Mouse (Mus musculus): ENCODE measurements around the gene Skp2. TPM values are rescaled to one million over a fixed set of nuclear protein-coding genes. Genes with fewer than 3 reads are reported as not detected.
"Not testable (repeated sequence)": the region's sequence is repeated elsewhere in the genome, so short reads cannot be mapped to it uniquely, and the experiment has no call there.

Skp2 gene
- polyA plus RNA-seq (2015; fragmentation: Nextera tagmentation; extraction: Ambion mirVana) = 44.0 and 50.3 TPM in 2 replicates

DNA sequence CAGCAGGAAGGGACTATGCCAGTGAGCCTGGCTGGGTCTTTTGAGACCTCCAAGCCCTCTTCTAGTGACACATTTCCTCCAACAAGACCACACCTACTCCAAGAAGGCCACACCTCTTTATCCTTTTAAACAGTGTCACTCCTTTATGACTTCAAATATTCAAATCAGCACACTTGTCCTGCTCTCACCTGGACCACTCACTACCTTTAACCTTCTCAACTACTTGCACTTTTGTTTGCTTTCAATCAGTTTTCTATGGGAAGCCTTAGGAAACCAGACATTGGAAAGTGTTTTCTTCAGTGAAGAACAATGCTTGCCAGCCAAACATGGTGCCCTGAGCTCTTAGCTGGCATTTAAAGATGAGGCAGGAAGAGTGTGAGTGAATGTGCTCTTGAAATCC, at the start of gene Skp2:
Gene Skp2, minus strand, starts transcription at position 101 of the 400 bp plus-strand sequence.
- Histone ChIP-seq H3K27me3 (ENCODE audit: control insufficient read depth, insufficient read depth, low read length) (no peaks in the 10 kb centered on the region), H3K4me1 (ENCODE audit: control insufficient read depth, insufficient read depth, low read length) (no peaks in the 10 kb centered on the region), H3K4me3 (replicated peaks; ENCODE audit: low read length) (no peak within 1 kb of the TSS), H3K27ac (ENCODE audit: low read length) (no peak within 1 kb of the TSS), H3K9me3 (replicated peaks; ENCODE audit: control insufficient read depth, low read length) (no peaks in the 10 kb centered on the region), H3K4me2 (ENCODE audit: low read depth, low read length) (no peak within 1 kb of the TSS), H3K36me3 (ENCODE audit: control insufficient read depth, insufficient read depth, low read length) (peaks cover 19% of the 10 kb centered on the region), H3K9ac (ENCODE audit: low read length) (no peak within 1 kb of the TSS)
- no peak for ATAC-seq (ENCODE audit: insufficient read depth, low FRiP score)

- Histone ChIP-seq H3K9ac (ENCODE audit: low read length) (no peak overlapping the region), H3K36me3 (ENCODE audit: control insufficient read depth, insufficient read depth, low read length) (no peaks in the 10 kb centered on the region), H3K4me3 (replicated peaks; ENCODE audit: low read length) (no peak overlapping the region), H3K4me1 (ENCODE audit: control insufficient read depth, insufficient read depth, low read length) (no peaks in the 10 kb centered on the region), H3K4me2 (ENCODE audit: low read depth, low read length) (no peak overlapping the region), H3K27me3 (ENCODE audit: control insufficient read depth, insufficient read depth, low read length) (no peaks in the 10 kb centered on the region), H3K27ac (ENCODE audit: low read length) (no peak overlapping the region), H3K9me3 (replicated peaks; ENCODE audit: control insufficient read depth, low read length) (no peaks in the 10 kb centered on the region)
- WGBS = 53% methylated on average over 6 of the region's 6 CpGs
- ATAC-seq (ENCODE audit: insufficient read depth, low FRiP score) = no peak
Measured at GRCm38 (mm10) chr15:9198421-9198820, 43.2 kb upstream of the Skp2 start.

- H3K9me3 ChIP-seq (replicated peaks; ENCODE audit: control insufficient read depth, low read length); H3K36me3 ChIP-seq (ENCODE audit: control insufficient read depth, insufficient read depth, low read length); H3K4me3 ChIP-seq (replicated peaks; ENCODE audit: low read length); H3K4me1 ChIP-seq (ENCODE audit: control insufficient read depth, insufficient read depth, low read length); H3K4me2 ChIP-seq (ENCODE audit: low read depth, low read length); H3K27ac ChIP-seq (ENCODE audit: low read length); ATAC-seq (ENCODE audit: insufficient read depth, low FRiP score); H3K9ac ChIP-seq (ENCODE audit: low read length); H3K27me3 ChIP-seq (ENCODE audit: control insufficient read depth, insufficient read depth, low read length): not testable (repeated sequence)
Measured at GRCm38 (mm10) chr15:9192685-9193084, 37.5 kb upstream of the Skp2 start.

DNA sequence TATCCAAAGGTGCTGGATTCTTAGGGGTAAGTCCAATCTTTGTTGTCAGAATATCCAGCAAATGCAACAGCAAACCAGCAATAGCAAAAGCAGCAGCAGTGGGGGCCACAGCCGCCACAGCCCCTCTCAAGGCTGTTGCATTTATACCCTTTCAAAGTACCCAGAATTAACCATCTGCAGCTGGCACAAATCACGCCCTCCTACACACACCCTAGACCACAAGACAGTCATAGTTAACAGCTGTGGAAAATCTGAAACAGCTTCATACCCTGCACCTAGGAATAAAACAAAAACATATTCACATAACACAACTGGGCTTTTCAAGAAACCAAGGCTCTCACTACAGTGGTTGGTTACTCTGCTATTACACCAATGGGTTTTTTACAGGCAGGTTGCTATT, 34.6 kb upstream of the Skp2 start:
- H3K4me1 ChIP-seq (ENCODE audit: control insufficient read depth, insufficient read depth, low read length) = no peaks in the 10 kb centered on the region
- no peak overlapping the region for H3K9ac ChIP-seq (ENCODE audit: low read length)
- no peak overlapping the region for H3K4me2 ChIP-seq (ENCODE audit: low read depth, low read length)
- WGBS = 89% methylated on average over 2 of the region's 2 CpGs
- H3K36me3 ChIP-seq (ENCODE audit: control insufficient read depth, insufficient read depth, low read length) = peaks cover 4% of the 10 kb centered on the region; the same call in 1 of the 2 replicates
- no peak overlapping the region for H3K4me3 ChIP-seq (replicated peaks; ENCODE audit: low read length)
- no peaks in the 10 kb centered on the region for H3K27me3 ChIP-seq (ENCODE audit: control insufficient read depth, insufficient read depth, low read length)
- no peak for ATAC-seq (ENCODE audit: insufficient read depth, low FRiP score)
- no peaks in the 10 kb centered on the region for H3K9me3 ChIP-seq (replicated peaks; ENCODE audit: control insufficient read depth, low read length)
- H3K27ac ChIP-seq (ENCODE audit: low read length) = no peak overlapping the region

DNA sequence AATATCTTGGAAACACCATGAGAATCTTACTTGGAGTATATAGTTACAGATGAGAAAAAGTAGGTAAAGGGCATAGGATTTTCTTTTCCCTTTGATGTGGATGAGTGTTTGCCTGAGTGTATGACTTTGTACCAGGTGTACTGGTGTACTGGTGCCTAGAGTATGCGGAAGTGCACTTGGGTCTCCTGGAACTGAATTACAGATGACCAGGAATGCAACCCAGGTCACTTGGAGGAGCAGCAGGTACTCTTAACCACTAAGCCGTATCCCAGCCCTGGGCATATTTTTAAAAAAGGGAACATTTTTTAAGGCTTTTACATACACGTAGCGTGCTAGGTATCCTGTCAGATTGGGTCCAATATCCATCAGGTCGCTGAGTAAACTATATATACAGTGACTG, 28.8 kb upstream of the Skp2 start:
- H3K4me3 ChIP-seq (replicated peaks; ENCODE audit: low read length) = no peak overlapping the region
- no peak overlapping the region for H3K27ac ChIP-seq (ENCODE audit: low read length)
- H3K36me3 ChIP-seq (ENCODE audit: control insufficient read depth, insufficient read depth, low read length) = peaks cover 4% of the 10 kb centered on the region; the same call in 1 of the 2 replicates
- H3K9ac ChIP-seq (ENCODE audit: low read length) = no peak overlapping the region
- no peak overlapping the region for H3K4me2 ChIP-seq (ENCODE audit: low read depth, low read length)
- no peaks in the 10 kb centered on the region for H3K27me3 ChIP-seq (ENCODE audit: control insufficient read depth, insufficient read depth, low read length)
- H3K4me1 ChIP-seq (ENCODE audit: control insufficient read depth, insufficient read depth, low read length) = no peaks in the 10 kb centered on the region
- ATAC-seq (ENCODE audit: insufficient read depth, low FRiP score) = no peak
- 91% methylated on average over 5 of the region's 5 CpGs for WGBS
- H3K9me3 ChIP-seq (replicated peaks; ENCODE audit: control insufficient read depth, low read length) = no peaks in the 10 kb centered on the region

GRCm38 (mm10) chr15:9177038-9177437, 21.8 kb upstream of the Skp2 start:
- Histone ChIP-seq H3K4me2 (ENCODE audit: low read depth, low read length) (no peak overlapping the region), H3K4me1 (ENCODE audit: control insufficient read depth, insufficient read depth, low read length) (no peaks in the 10 kb centered on the region)

DNA sequence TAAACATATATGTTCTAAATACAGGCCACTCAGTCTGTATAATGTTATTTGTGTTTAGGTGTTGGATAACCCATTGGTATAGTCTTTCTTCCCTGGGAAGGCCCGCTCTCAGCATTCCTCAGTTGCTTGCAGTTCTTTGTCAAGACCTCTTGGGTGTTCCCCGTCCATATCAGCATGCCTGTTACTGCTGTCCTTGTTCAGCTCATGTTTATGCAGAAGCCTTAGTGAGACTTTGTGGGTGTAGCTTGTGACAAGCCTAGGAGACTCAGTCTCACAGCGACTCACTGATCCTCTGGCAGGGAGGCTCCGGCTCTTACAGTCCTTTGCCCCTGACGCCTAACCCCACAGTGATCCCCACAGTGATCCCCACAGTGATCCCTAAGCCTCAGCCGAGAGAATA, 8.9 kb upstream of the Skp2 start:
- H3K4me2 ChIP-seq (ENCODE audit: low read depth, low read length) = no peak overlapping the region
- WGBS = 68% methylated on average over 6 of the region's 6 CpGs
- H3K4me1 ChIP-seq (ENCODE audit: control insufficient read depth, insufficient read depth, low read length) = 0 out of 2 replicates have a peak, but pooled peaks cover 3% of the 10 kb centered on the region
- peaks cover 9% of the 10 kb centered on the region; the same call in 1 of the 2 replicates for H3K36me3 ChIP-seq (ENCODE audit: control insufficient read depth, insufficient read depth, low read length)
- ATAC-seq (ENCODE audit: insufficient read depth, low FRiP score) = no peak
- no peaks in the 10 kb centered on the region for H3K9me3 ChIP-seq (replicated peaks; ENCODE audit: control insufficient read depth, low read length)
- no peak overlapping the region for H3K4me3 ChIP-seq (replicated peaks; ENCODE audit: low read length)
- no peak overlapping the region for H3K27ac ChIP-seq (ENCODE audit: low read length)
- no peak overlapping the region for H3K9ac ChIP-seq (ENCODE audit: low read length)
- no peaks in the 10 kb centered on the region for H3K27me3 ChIP-seq (ENCODE audit: control insufficient read depth, insufficient read depth, low read length)

More at GRCm38 (mm10) chr15:9177038-9177437, 21.8 kb upstream of the Skp2 start:
- no peaks in the 10 kb centered on the region for H3K9me3 ChIP-seq (replicated peaks; ENCODE audit: control insufficient read depth, low read length)
- H3K9ac ChIP-seq (ENCODE audit: low read length) = no peak overlapping the region
- 84% methylated on average over 3 of the region's 3 CpGs for WGBS
- no peaks in the 10 kb centered on the region for H3K27me3 ChIP-seq (ENCODE audit: control insufficient read depth, insufficient read depth, low read length)
- no peak for ATAC-seq (ENCODE audit: insufficient read depth, low FRiP score)
- no peak overlapping the region for H3K4me3 ChIP-seq (replicated peaks; ENCODE audit: low read length)
- H3K36me3 ChIP-seq (ENCODE audit: control insufficient read depth, insufficient read depth, low read length) = no peaks in the 10 kb centered on the region
- no peak overlapping the region for H3K27ac ChIP-seq (ENCODE audit: low read length)

GRCm38 (mm10) chr15:9162557-9163070, 7.4 kb upstream of the Skp2 start:
- Histone ChIP-seq H3K4me3 (replicated peaks; ENCODE audit: low read length) (no peak overlapping the region), H3K27me3 (ENCODE audit: control insufficient read depth, insufficient read depth, low read length) (no peaks in the 10 kb centered on the region), H3K9me3 (replicated peaks; ENCODE audit: control insufficient read depth, low read length) (no peaks in the 10 kb centered on the region), H3K4me2 (ENCODE audit: low read depth, low read length) (no peak overlapping the region), H3K4me1 (ENCODE audit: control insufficient read depth, insufficient read depth, low read length) (0 out of 2 replicates have a peak, but pooled peaks cover 3% of the 10 kb centered on the region), H3K9ac (ENCODE audit: low read length) (no peak overlapping the region), H3K27ac (ENCODE audit: low read length) (no peak overlapping the region), H3K36me3 (ENCODE audit: control insufficient read depth, insufficient read depth, low read length) (peaks cover 10% of the 10 kb centered on the region; the same call in 1 of the 2 replicates)
- ATAC-seq (ENCODE audit: insufficient read depth, low FRiP score) = no peak
- WGBS = 84% methylated on average over 4 of the region's 4 CpGs

DNA sequence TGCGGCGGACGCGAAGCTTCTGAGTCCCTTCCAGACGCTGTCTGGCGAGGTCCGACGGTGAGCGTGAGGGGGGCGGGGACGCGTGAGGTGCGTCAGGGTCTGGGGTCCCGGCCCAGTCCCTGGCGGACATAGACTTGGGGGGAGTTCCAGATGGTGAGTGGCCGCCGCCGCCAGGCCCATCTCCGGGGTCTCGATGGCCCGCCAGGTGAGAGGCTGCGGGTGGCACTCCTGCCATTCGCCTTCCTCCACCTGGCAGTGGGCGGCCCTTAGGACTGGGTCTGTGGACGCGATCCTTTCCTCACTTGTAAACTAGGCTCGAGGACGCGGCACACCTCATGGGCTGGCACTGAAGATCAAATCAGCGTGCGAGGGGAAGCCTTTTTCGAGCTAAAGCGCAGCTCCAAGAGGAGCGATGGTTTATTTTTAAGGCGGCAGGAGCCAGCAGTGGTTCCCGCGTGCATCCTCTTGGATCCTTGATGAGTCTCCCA, 14.5 kb downstream of the Skp2 start:
- Histone ChIP-seq H3K9ac (ENCODE audit: low read length) (peak overlapping the region; percentile 71), H3K27me3 (ENCODE audit: control insufficient read depth, insufficient read depth, low read length) (no peaks in the 10 kb centered on the region), H3K4me3 (replicated peaks; ENCODE audit: low read length) (peak overlapping the region; percentile 64), H3K9me3 (replicated peaks; ENCODE audit: control insufficient read depth, low read length) (no peaks in the 10 kb centered on the region), H3K36me3 (ENCODE audit: control insufficient read depth, insufficient read depth, low read length) (0 out of 2 replicates have a peak, but pooled peaks cover 3% of the 10 kb centered on the region), H3K4me1 (ENCODE audit: control insufficient read depth, insufficient read depth, low read length) (peaks cover 14% of the 10 kb centered on the region; the same call in 1 of the 2 replicates), H3K4me2 (ENCODE audit: low read depth, low read length) (peak overlapping the region; percentile 68), H3K27ac (ENCODE audit: low read length) (peak overlapping the region; percentile 55)
- peak; percentile 84 for ATAC-seq (ENCODE audit: insufficient read depth, low FRiP score)
- WGBS = under 1% methylated on average over 37 of the region's 37 CpGs

Data from stomach, embryonic 16.5 days (tissue).